Mouse (Mus musculus): ENCODE results near the gene C130026I21Rik.
"Not testable (repeated sequence)": the region's sequence is repeated elsewhere in the genome, so short reads cannot be mapped to it uniquely, and the experiment has no call there.

C130026I21Rik gene

DNA sequence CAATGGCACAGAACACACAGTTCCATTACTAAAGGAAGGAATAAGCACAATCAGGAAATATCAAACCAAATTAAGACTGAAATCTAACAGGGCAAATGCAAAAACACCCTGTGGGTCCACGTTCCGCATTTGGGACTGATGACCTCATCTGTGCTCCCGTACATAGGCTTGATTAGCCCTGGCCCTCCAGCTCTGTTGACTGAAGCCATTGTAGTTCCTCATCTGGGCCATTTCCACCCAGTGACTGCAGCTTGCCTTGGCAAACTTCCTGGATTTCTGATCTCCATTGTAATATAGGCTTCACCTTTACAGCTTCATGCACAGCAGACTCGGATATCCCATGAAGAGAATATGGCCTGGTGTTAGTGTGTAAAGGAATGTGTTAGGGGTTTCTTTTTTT lies 148.5 kb downstream of the C130026I21Rik start:
- DNase-seq (ENCODE audit: low spot score) = not testable (repeated sequence)

- DNase-seq (ENCODE audit: low spot score) = not testable (repeated sequence)
These were observed 152.0 kb downstream of the C130026I21Rik start for GRCm38 (mm10) chr1:85118341-85118740.

- not testable (repeated sequence) for DNase-seq (ENCODE audit: low spot score)
These were observed 152.8 kb downstream of the C130026I21Rik start for GRCm38 (mm10) chr1:85117537-85117936.

DNA sequence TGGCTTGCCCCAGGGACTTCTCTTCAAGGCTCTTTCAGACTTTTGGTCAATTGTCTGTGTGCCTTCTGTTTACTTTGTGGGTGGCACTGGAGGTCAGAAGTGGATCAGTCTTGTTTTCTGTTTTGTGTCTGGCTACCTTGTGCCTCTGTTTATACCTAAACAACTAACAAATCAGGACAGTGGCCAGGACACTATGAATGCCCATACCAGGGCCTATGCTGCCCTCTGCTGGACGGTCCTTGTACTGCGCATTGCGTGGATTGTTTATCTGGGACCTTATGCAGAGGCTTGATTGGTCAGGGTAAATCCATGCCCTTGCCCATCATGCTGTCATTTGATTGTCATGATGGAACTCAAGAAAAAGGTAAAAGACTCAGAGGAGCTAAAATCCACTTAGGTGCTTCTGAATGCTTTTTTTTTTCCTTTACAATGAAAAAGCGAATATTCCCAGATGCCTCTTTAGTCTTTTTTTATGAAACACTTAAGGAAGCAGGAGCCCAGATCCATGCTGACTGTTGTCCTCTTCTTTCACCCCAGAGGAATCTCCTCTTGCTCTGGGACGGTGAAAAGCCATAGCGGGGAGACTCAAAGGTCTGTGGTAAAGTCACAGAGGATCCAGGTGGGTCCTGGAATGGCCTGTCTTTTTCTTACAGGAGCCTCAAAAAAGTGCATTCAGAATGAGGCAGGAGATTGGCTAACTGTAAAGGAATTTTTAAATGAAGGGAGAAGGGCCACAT lies 155.5 kb downstream of the C130026I21Rik start:
- DNase-seq (ENCODE audit: low spot score) = not testable (repeated sequence)

- DNase-seq (ENCODE audit: low spot score) = not testable (repeated sequence)
These were observed 156.3 kb downstream of the C130026I21Rik start for GRCm38 (mm10) chr1:85114078-85114477.

- not testable (repeated sequence) for DNase-seq (ENCODE audit: low spot score)
These were observed 157.5 kb downstream of the C130026I21Rik start for GRCm38 (mm10) chr1:85112889-85113288.

- DNase-seq (ENCODE audit: low spot score) = not testable (repeated sequence)
These were observed 158.1 kb downstream of the C130026I21Rik start for GRCm38 (mm10) chr1:85112266-85112665.

- DNase-seq (ENCODE audit: low spot score) = peak; percentile 34
These were observed 158.8 kb downstream of the C130026I21Rik start for GRCm38 (mm10) chr1:85111572-85111971.

DNA sequence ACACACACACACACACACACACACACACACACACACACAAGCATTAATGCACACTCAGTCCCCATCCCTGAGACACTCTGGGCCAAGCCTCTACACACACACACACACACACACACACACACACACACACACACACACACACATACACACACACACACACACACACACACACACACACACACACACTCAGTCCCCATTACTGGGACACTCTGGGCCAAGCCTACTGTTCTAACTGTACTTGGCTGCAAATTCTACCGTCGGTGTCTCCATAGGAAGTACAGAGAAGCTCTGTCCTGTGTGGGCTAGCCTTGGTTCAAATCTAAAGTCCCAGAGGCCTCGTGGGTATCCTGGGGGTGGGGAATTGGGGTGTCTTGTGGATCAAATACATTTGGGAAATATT lies 159.5 kb downstream of the C130026I21Rik start:
- not testable (repeated sequence) for DNase-seq (ENCODE audit: low spot score)

DNA sequence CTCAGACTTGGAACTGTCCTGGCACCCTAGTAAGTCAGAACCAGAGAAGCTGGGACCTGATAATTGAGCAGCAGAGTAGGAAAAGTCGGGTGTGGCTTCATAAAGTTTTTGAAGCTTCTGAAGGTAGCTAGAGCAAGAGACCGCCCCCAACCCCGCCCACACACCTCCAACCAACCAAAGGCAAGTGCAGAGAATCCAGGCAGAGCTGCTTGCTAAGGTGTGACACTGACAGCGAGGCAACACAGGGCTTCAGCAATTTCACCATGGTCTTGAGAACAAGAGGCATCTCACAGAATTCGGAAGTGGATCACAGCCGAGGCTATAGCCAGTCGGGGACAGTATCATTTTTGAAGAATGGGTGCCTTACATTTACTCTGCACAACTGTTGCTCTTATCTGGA lies 160.6 kb downstream of the C130026I21Rik start, which contains the start of gene A530032D15Rik:
Gene A530032D15Rik (minus strand): TSS at position 101 of the 400 bp plus-strand sequence.
- not testable (repeated sequence) for DNase-seq (ENCODE audit: low spot score)

GRCm38 (mm10) chr1:85106013-85106412 lies 164.4 kb downstream of the C130026I21Rik start:
- DNase-seq (ENCODE audit: low spot score) = not testable (repeated sequence)

DNA sequence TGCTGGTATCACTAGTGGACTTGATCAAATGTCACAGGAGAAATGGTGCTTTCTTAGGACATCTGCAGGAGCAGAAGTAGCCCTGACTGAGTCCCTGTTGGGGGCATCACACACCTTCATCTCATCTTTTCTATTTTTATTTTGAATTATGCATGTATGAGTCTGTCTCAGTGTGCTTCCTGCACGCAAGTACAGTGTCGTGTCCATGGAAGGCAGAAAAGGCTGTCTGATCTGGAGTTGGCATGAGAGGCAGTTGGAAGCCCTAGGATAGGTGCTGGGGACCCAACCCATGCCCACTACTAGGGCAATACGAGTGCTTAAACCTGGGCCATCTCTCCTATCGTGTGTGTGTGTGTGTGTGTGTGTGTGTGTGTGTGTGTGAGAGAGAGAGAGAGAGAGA lies 165.0 kb downstream of the C130026I21Rik start:
- DNase-seq (ENCODE audit: low spot score) = not testable (repeated sequence)

GRCm38 (mm10) chr1:85101754-85102153 lies 168.6 kb downstream of the C130026I21Rik start:
- not testable (repeated sequence) for DNase-seq (ENCODE audit: low spot score)

- DNase-seq (ENCODE audit: low spot score) = not testable (repeated sequence)
These were observed 170.5 kb downstream of the C130026I21Rik start, which contains the start of gene Gm10553 for GRCm38 (mm10) chr1:85099864-85100263. Gene Gm10553 (plus strand): TSS chr1:85100164.

GRCm38 (mm10) chr1:85099081-85099480 lies 171.3 kb downstream of the C130026I21Rik start:
- not testable (repeated sequence) for DNase-seq (ENCODE audit: low spot score)

GRCm38 (mm10) chr1:85093011-85093572 lies 177.3 kb downstream of the C130026I21Rik start:
- DNase-seq (ENCODE audit: low spot score) = not testable (repeated sequence)

DNA sequence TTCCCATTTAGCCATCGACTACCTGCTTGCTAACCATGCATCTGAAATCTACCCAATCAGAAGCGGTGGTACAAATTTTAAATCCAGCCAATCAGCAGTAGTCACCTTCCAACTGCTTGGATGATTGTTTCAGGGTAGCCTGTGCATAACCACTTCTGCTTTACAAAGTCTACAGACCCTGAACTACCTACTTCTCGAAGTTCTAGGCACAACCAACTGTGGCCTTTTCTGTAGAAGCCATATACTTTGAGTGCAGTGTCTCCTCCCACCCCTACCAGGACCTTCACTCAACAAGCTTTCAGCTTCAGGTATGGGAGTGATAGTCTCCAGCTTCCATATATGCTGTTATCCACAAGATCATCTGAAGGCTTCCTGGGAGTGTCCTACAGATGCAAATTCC lies 178.2 kb downstream of the C130026I21Rik start:
- DNase-seq (ENCODE audit: low spot score) = not testable (repeated sequence)

DNA sequence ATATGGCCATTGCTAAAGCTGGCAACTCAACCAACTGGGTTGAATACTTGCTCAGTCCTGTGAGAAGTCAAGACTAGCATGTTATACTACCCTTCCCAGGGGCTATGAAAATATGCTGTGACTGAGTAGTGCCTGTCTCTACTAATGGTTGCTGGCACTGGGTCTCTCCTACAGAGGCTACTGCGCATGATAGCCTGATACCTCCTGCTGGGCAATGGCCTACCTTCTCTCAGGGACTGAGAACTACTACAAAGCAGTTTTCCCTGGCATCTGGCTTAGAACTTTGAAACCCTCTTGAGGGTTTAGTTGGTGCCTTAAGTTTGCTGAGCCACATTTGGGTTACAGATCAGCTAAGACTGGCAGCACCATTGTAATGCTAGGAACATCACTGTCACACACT lies 184.2 kb downstream of the C130026I21Rik start:
- DNase-seq (ENCODE audit: low spot score) = not testable (repeated sequence)

- DNase-seq (ENCODE audit: low spot score) = not testable (repeated sequence)
These were observed 185.6 kb downstream of the C130026I21Rik start for GRCm38 (mm10) chr1:85084803-85085202.

GRCm38 (mm10) chr1:85073099-85073498 lies 197.3 kb downstream of the C130026I21Rik start:
- not testable (repeated sequence) for DNase-seq (ENCODE audit: low spot score)

GRCm38 (mm10) chr1:85071690-85072089 lies 198.7 kb downstream of the C130026I21Rik start:
- not testable (repeated sequence) for DNase-seq (ENCODE audit: low spot score)

DNA sequence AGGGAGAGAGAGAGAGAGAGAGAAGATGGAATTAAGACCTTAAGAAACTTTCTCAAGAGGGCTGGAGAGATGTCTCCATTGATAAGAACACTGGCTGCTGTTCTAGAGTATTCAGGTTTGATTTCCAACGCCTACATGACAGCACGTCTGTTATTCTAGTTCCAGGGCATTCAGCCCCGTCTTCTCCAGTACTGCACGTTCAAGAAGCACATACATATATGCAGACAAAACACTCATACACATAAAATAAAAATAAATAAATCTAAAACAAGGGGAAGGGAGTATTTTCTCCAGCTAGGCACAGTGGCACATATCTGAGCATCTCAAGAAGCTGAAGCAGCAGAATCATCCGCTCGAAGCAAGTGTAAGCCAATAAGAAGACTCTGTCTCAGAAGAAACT lies 234.6 kb downstream of the C130026I21Rik start:
- not testable (repeated sequence) for DNase-seq (ENCODE audit: low spot score)

GRCm38 (mm10) chr1:85034394-85034793 lies 236.0 kb downstream of the C130026I21Rik start:
- DNase-seq (ENCODE audit: low spot score) = not testable (repeated sequence)

All from T-cell, adult 2 months (primary cell).